Mouse (Mus musculus): ENCODE data around the gene Cfi. TPM values are rescaled to one million over a fixed set of nuclear protein-coding genes. Genes with fewer than 3 reads are reported as not detected.

The Cfi gene
- polyA plus RNA-seq (2016; fragmentation: Nextera tagmentation; extraction: Ambion mirVana): 0.53 and 0.92 TPM in 2 replicates

DNA sequence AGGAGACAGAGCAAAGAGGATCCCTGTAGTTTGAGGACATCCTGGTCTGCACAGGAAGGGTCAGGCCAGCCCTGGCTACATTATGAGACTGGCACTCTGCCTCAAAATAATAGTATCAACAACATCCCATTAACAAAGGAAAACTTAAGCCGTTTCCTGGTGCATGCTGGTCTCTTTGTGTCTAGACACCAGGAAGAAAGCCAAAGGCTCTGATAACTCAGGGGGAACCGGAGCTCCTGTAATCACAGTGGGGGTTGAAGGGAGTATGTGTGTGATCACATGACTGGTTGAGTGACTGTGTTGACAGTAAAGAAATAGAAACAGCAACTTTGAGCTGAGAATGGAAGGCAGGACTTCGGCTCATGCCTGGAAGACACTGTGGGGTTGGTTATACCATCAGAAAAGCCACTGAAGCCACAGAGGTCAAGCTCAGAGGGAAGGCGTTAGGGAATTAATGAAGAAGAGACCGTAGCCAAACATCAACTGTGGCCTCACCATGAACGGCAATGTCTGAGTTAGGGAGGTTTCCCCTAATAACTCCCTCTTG, at the start of gene Cfi:
Gene Cfi, plus strand, starts transcription at position 497 of the 547 bp plus-strand sequence.
- Histone ChIP-seq H3K9me3 (replicated peaks) (no peaks in the 10 kb centered on the region), H3K27me3 (no peaks in the 10 kb centered on the region), H3K4me1 (peaks cover 4% of the 10 kb centered on the region; the same call in 1 of the 2 replicates), H3K36me3 (no peaks in the 10 kb centered on the region), H3K9ac (no peak within 1 kb of the TSS), H3K27ac (no peak within 1 kb of the TSS), H3K4me3 (no peak within 1 kb of the TSS), H3K4me2 (replicated peaks) (0 out of 2 replicates have a peak within 1 kb of the TSS, but pooled peaks have one; percentile 13)
- ATAC-seq (ENCODE audit: low FRiP score): no peak
- WGBS: 64% methylated on average over 6 of the region's 6 CpGs

DNA sequence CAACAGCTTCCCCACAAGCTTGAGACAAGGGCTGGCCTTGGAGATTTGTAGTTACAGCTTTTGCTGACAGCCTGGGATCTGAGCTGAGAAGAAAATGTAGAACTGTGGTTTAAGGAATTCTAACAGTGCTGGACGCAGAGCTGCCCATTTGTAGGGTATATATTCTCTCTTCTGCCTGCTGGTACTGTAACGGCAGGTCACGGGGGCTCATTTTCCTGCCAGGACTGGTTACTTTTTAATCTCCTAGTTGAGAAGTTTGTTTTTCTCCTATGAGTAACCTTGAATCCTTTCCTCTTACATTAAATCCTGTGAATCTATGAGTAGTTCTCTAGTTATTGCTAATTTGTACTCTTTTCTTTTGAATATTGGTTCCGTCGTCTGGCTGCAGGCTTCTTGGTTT, 41.9 kb upstream of the Cfi start:
- ATAC-seq (ENCODE audit: low FRiP score): no peak
- Histone ChIP-seq H3K9ac (no peak overlapping the region), H3K27me3 (no peaks in the 10 kb centered on the region), H3K4me1 (no peaks in the 10 kb centered on the region), H3K36me3 (no peaks in the 10 kb centered on the region), H3K4me3 (no peak overlapping the region), H3K4me2 (replicated peaks) (no peak overlapping the region), H3K27ac (no peak overlapping the region), H3K9me3 (replicated peaks) (no peaks in the 10 kb centered on the region)
- WGBS: 93% methylated on average over 5 of the region's 5 CpGs

DNA sequence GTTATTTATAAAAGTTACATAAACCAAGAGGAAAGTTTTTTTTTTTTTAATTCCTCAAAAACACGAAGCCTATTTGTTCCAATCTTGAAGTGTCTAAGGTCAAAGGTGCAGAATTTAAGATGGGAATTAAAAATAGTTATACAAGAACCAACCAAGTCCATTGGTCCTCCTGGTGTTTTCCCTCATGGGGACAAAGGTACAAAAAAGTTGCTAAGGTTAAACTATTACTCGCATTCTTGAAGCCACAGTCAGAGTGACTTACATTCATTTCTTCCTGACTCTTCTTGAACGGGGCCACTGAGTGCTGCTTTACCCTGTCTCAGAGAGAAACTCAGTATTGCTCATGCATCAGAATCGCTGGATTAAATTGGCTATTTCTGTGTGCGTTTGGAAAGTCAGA, 38.3 kb upstream of the Cfi start:
- no peak for ATAC-seq (ENCODE audit: low FRiP score)
- no peaks in the 10 kb centered on the region for H3K36me3 ChIP-seq
- H3K4me1 ChIP-seq: no peaks in the 10 kb centered on the region
- H3K9ac ChIP-seq: no peak overlapping the region
- no peak overlapping the region for H3K27ac ChIP-seq
- H3K4me2 ChIP-seq (replicated peaks): no peak overlapping the region
- no peak overlapping the region for H3K4me3 ChIP-seq
- 83% methylated on average over 5 of the region's 5 CpGs for WGBS
- no peaks in the 10 kb centered on the region for H3K9me3 ChIP-seq (replicated peaks)
- no peaks in the 10 kb centered on the region for H3K27me3 ChIP-seq

DNA sequence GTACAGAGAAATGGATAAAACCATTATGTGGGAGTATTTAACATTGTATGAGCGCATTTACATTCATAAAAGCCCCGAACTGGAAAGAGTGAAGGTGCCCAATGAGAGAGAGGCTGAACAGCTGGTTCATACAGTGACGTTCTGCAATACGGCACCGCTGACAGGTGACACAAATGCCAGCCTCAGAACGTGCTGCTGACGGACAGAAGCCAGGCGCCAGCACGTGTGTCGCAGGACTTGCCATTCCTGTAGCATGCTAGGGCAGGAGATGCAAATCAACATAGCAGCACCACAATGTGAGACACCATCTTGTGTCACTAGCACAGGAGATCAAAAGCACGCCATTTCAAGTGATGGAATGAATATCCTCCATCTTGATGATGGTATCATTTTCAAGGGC, 37.1 kb upstream of the Cfi start:
- Histone ChIP-seq H3K4me3 (no peak overlapping the region), H3K4me1 (no peaks in the 10 kb centered on the region), H3K27me3 (no peaks in the 10 kb centered on the region), H3K9me3 (replicated peaks) (no peaks in the 10 kb centered on the region), H3K27ac (no peak overlapping the region), H3K4me2 (replicated peaks) (no peak overlapping the region), H3K36me3 (no peaks in the 10 kb centered on the region), H3K9ac (no peak overlapping the region)
- 86% methylated on average over 11 of the region's 11 CpGs for WGBS
- no peak for ATAC-seq (ENCODE audit: low FRiP score)

DNA sequence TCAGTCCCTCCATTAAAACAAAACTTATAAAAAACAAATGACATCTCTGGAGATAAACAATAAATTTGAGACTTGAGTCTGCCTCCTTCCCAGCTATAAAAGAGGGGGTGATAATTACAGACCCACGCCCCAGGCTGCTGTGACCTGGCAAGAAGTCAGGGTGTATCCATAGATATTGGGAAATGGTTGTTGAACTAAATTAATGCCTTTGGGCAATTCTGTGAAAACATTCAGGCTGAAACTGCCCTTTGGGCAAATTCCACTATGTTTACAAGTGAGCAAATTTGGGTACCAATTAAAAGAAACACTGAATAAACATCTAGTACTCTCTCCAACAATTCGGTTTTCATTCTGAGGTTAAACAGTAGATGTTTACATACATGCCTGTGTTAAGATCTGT, 36.7 kb upstream of the Cfi start:
- Histone ChIP-seq H3K27ac (no peak overlapping the region), H3K9me3 (replicated peaks) (no peaks in the 10 kb centered on the region), H3K4me3 (no peak overlapping the region), H3K27me3 (no peaks in the 10 kb centered on the region), H3K4me2 (replicated peaks) (no peak overlapping the region), H3K9ac (no peak overlapping the region), H3K36me3 (no peaks in the 10 kb centered on the region), H3K4me1 (no peaks in the 10 kb centered on the region)
- WGBS: 81% methylated on average over 2 of the region's 2 CpGs
- no peak for ATAC-seq (ENCODE audit: low FRiP score)

DNA sequence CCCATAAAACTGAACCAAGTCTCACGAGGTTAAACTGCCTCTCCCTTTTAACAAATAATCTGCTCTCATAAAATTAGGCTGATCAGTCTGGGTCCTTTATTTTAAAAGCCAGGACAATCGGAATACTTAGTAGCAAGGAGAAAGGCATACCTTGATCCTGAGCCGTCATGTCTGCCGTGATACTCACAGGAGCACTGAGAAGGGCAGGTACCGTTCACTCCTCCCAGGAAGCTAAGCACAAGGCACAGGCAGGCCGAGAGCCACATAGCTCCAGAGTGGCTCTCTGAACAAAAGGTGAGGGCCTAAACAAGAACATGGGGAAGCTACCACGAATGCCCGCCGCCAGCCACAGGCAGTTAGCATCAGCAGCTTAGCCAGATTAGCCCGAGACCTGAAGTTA, 31.9 kb upstream of the Cfi start, which contains the start of gene Lrit3:
Gene Lrit3, minus strand, starts transcription at position 266 of the 400 bp plus-strand sequence.
- H3K9ac ChIP-seq: no peak within 1 kb of the TSS
- no peaks in the 10 kb centered on the region for H3K4me1 ChIP-seq
- H3K4me3 ChIP-seq: no peak within 1 kb of the TSS
- H3K27me3 ChIP-seq: no peaks in the 10 kb centered on the region
- H3K36me3 ChIP-seq: no peaks in the 10 kb centered on the region
- no peak within 1 kb of the TSS for H3K27ac ChIP-seq
- 80% methylated on average over 10 of the region's 10 CpGs for WGBS
- ATAC-seq (ENCODE audit: low FRiP score): no peak
- H3K4me2 ChIP-seq (replicated peaks): no peak within 1 kb of the TSS
- H3K9me3 ChIP-seq (replicated peaks): no peaks in the 10 kb centered on the region

DNA sequence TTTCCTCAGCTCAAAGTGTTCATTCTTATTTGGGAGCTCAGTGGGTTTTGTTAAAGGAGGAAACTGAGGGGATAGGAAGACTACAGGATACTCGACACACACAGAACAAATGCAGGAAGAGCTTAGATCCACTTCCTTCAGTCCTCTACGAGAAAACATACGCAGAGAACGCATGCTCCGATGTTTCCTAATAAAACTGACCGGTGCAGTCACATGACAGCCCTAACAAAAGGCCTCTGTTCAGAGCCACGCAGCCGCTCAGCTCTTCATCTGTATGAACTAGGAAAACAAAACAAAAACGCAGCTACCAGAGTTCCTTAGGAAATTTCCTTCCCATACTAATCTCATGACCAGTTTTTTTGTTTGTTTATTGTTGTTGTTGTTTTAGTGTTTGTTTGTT, 14.8 kb upstream of the Cfi start:
- H3K4me2 ChIP-seq (replicated peaks): no peak overlapping the region
- no peak overlapping the region for H3K4me3 ChIP-seq
- WGBS: 66% methylated on average over 9 of the region's 9 CpGs
- H3K27me3 ChIP-seq: no peaks in the 10 kb centered on the region
- peaks cover 23% of the 10 kb centered on the region for H3K36me3 ChIP-seq
- H3K9me3 ChIP-seq (replicated peaks): no peaks in the 10 kb centered on the region
- no peaks in the 10 kb centered on the region for H3K4me1 ChIP-seq
- no peak overlapping the region for H3K9ac ChIP-seq
- no peak overlapping the region for H3K27ac ChIP-seq
- ATAC-seq (ENCODE audit: low FRiP score): no peak

DNA sequence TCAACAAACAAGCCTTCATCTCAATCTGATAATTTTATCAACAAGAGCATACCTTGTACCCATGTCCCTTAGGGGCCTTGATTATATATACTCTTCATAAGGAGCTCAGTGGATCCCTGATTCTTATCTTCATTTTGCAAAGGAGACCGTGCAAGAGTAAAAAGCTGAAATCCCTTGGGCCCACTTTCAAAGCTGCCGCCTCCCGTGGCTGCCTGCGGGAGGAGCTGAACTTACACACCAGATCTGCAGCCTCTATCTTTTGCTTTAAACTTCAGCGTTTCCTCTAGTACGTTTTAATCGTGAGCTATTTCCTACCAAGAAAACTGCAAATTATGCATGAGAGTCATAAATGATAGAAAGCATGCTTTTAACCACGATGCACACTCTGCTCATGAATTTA, 13.9 kb upstream of the Cfi start:
- H3K4me3 ChIP-seq: no peak overlapping the region
- no peak overlapping the region for H3K27ac ChIP-seq
- H3K4me2 ChIP-seq (replicated peaks): no peak overlapping the region
- no peaks in the 10 kb centered on the region for H3K27me3 ChIP-seq
- no peak for ATAC-seq (ENCODE audit: low FRiP score)
- H3K9me3 ChIP-seq (replicated peaks): no peaks in the 10 kb centered on the region
- peaks cover 28% of the 10 kb centered on the region for H3K36me3 ChIP-seq
- H3K9ac ChIP-seq: no peak overlapping the region
- H3K4me1 ChIP-seq: no peaks in the 10 kb centered on the region
- WGBS: 79% methylated on average over 8 of the region's 8 CpGs

DNA sequence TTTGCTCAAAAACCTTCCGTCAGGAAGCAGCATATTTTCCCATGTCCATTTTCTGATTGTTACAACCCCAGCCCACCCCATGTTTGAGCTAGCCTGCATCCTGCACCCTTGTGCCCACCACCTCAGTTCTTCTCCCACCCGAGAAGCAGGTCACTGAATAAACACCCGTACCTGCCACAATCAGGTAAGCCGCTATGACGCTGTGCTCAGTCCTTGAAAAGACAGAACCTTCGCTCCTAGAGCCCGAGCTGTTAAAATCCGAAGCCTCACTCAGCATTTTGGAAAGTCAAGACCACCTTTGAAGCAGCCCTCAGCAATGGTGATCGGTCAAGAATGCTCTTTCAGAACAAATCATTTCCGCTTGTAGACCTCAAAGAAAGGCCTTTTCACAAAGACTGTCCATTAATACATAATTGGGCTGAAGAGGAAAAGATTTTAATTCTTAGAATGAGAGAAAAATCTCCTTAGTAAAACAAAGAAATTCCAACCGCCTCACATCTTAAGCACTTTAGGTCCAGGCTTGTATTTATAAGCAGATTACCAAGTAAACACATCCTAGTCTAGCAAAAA, 13.4 kb upstream of the Cfi start, which contains the start of gene Rrh:
Gene Rrh, minus strand, starts transcription at position 382 of the 570 bp plus-strand sequence.
- no peak for ATAC-seq (ENCODE audit: low FRiP score)
- no peak within 1 kb of the TSS for H3K4me2 ChIP-seq (replicated peaks)
- 66% methylated on average over 11 of the region's 11 CpGs for WGBS
- no peaks in the 10 kb centered on the region for H3K27me3 ChIP-seq
- H3K27ac ChIP-seq: no peak within 1 kb of the TSS
- H3K9ac ChIP-seq: no peak within 1 kb of the TSS
- no peaks in the 10 kb centered on the region for H3K4me1 ChIP-seq
- H3K36me3 ChIP-seq: peaks cover 28% of the 10 kb centered on the region
- no peaks in the 10 kb centered on the region for H3K9me3 ChIP-seq (replicated peaks)
- no peak within 1 kb of the TSS for H3K4me3 ChIP-seq

DNA sequence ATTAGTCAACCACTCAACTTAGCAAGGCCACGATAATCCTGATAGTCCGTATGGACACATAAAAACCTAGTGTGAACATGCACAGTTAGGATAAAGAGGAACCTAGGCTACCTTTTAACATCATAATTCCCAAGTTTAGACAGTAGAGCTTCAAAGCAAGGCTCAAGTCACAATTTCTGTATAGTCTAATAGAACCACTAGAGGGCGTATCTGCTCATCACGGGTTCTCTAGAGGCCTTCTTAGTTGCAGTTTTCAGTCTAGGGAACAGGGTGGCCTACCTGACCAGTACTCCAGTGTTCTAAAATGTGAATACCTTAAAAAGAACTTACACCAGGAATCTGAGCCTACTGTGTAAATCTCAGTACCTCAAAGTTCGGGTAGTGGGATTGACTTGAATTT, 12.4 kb upstream of the Cfi start:
- H3K27me3 ChIP-seq: no peaks in the 10 kb centered on the region
- H3K4me1 ChIP-seq: no peaks in the 10 kb centered on the region
- no peak overlapping the region for H3K27ac ChIP-seq
- H3K4me3 ChIP-seq: no peak overlapping the region
- H3K9ac ChIP-seq: no peak overlapping the region
- no peaks in the 10 kb centered on the region for H3K9me3 ChIP-seq (replicated peaks)
- no peak overlapping the region for H3K4me2 ChIP-seq (replicated peaks)
- ATAC-seq (ENCODE audit: low FRiP score): peak; percentile 19; the same call in 1 of the 2 replicates
- peaks cover 28% of the 10 kb centered on the region for H3K36me3 ChIP-seq
- WGBS: 58% methylated on average over 5 of the region's 5 CpGs

DNA sequence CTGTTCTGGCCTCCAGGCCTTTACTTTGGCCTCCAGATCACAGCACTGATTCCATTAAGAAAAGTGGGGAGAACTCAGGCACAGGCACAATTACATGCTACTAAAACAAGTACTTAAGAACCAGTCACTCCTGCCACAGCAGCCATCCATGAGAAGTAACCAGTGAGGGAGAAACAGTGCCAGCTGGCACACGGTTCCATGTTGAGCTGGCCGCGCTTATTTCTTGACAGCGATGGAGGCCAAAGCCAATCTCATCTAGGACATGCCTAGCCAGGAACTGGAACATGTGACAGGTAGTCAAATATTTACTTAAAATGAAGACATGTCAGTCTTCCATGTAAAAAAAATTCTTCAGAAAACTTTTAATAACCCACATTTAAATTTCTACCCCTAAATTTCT, 11.5 kb upstream of the Cfi start:
- H3K4me2 ChIP-seq (replicated peaks): no peak overlapping the region
- H3K36me3 ChIP-seq: peaks cover 31% of the 10 kb centered on the region
- no peak overlapping the region for H3K27ac ChIP-seq
- H3K4me1 ChIP-seq: no peaks in the 10 kb centered on the region
- H3K9ac ChIP-seq: no peak overlapping the region
- 91% methylated on average over 4 of the region's 4 CpGs for WGBS
- no peaks in the 10 kb centered on the region for H3K27me3 ChIP-seq
- no peaks in the 10 kb centered on the region for H3K9me3 ChIP-seq (replicated peaks)
- no peak for ATAC-seq (ENCODE audit: low FRiP score)
- no peak overlapping the region for H3K4me3 ChIP-seq

DNA sequence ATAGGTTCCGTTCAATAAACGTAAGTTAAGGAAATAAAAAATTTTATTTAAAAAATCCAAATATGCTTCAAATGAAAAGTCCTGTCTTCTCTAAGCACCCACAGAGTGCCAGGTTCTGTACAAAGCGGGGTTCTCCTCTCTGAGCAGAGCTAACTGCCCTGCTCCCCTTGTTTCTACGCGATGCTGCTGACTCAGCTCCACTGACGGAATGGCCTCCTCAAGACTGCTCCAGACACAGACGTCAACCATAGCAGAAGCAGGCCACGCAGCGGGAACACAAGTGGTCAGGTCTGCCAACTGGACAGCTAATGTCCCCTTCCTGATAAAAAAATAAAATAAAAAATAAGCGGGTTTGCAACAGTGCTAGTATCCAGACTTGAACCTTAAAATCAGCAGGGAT, 10.8 kb upstream of the Cfi start:
- H3K27me3 ChIP-seq: no peaks in the 10 kb centered on the region
- no peak overlapping the region for H3K9ac ChIP-seq
- peaks cover 31% of the 10 kb centered on the region for H3K36me3 ChIP-seq
- no peaks in the 10 kb centered on the region for H3K9me3 ChIP-seq (replicated peaks)
- H3K4me1 ChIP-seq: peaks cover 6% of the 10 kb centered on the region
- no peak overlapping the region for H3K4me3 ChIP-seq
- no peak for ATAC-seq (ENCODE audit: low FRiP score)
- no peak overlapping the region for H3K4me2 ChIP-seq (replicated peaks)
- WGBS: 95% methylated on average over 10 of the region's 10 CpGs
- H3K27ac ChIP-seq: no peak overlapping the region

DNA sequence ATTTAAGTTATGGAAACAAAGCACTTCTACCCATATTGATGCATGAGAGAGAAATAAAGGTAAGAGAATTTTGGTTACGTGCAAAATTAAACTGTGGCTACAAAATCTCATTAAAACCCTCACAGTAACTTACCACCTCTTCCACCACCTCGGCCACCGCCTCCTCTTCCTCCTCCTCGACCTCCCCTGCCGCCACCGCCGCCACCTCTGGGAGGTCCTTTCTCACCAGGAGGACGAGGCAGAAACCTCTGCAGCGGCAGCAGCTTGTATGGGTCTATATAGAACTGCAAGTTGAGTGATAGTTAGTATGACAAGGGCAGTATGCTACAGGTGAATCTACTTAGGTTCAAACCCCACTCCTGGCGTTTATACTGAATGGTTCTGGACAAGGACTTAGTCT, 9.0 kb upstream of the Cfi start:
- H3K4me1 ChIP-seq: peaks cover 9% of the 10 kb centered on the region
- H3K9me3 ChIP-seq (replicated peaks): no peaks in the 10 kb centered on the region
- no peak overlapping the region for H3K4me2 ChIP-seq (replicated peaks)
- ATAC-seq (ENCODE audit: low FRiP score): no peak
- 91% methylated on average over 10 of the region's 10 CpGs for WGBS
- H3K27me3 ChIP-seq: no peaks in the 10 kb centered on the region
- no peak overlapping the region for H3K9ac ChIP-seq
- no peak overlapping the region for H3K4me3 ChIP-seq
- peaks cover 31% of the 10 kb centered on the region for H3K36me3 ChIP-seq
- H3K27ac ChIP-seq: no peak overlapping the region

Data from hindbrain, embryonic 12.5 days (tissue).